Mouse (Mus musculus): ENCODE measurements around the gene Tns2. TPM values are rescaled to one million over a fixed set of nuclear protein-coding genes. Genes with fewer than 3 reads are reported as not detected.
A peak's percentile ranks its signal among the peaks of the same experiment; 100 is the strongest.

Tns2 gene
- polyA plus RNA-seq, 1 experiment from 2014 or later, result 10.5 TPM

DNA sequence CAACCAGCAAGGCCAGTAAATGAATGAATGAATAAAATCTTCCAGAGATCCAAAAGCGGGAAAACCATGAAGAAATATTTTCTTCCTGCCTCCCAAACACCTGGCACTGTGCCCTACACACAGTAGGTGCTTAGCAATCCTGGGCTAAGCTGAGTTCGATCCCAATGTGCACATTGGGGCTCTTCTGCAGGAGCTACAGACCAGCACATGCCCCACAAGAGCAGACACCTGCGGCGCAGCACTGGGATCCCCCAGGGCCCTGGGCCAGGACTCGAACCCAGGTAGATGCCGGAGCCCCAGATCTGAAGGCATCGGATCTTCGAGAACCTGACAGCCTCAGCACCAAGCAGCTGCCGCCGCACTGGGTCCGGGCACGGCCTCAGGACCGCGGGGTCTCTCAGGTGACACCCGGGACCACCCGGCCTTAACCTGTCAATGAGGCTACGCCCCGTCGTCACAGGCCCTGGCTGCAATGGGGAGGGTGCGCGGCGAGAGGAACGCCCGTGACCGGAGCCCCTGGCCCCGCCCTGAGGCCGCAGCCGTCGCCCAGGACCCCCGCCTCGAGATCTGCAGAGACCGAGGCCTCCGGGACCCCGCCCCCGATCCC, 35.4 kb downstream of the Tns2 start:
- peaks cover 23% of the 10 kb centered on the region for H3K4me1 ChIP-seq (replicated peaks)
- peaks cover 25% of the 10 kb centered on the region for H3K36me3 ChIP-seq
- peak overlapping the region; percentile 86 for H3K4me3 ChIP-seq
- ATAC-seq (ENCODE audit: low read depth), result peak; percentile 78
- H3K27ac ChIP-seq (replicated peaks), result peak overlapping the region; percentile 86
- peak overlapping the region; percentile 87 for H3K4me2 ChIP-seq
- peak overlapping the region; percentile 89 for H3K9ac ChIP-seq
- no peaks in the 10 kb centered on the region for H3K9me3 ChIP-seq
- 2% methylated on average over 35 of the region's 35 CpGs for WGBS
- no peaks in the 10 kb centered on the region for H3K27me3 ChIP-seq

DNA sequence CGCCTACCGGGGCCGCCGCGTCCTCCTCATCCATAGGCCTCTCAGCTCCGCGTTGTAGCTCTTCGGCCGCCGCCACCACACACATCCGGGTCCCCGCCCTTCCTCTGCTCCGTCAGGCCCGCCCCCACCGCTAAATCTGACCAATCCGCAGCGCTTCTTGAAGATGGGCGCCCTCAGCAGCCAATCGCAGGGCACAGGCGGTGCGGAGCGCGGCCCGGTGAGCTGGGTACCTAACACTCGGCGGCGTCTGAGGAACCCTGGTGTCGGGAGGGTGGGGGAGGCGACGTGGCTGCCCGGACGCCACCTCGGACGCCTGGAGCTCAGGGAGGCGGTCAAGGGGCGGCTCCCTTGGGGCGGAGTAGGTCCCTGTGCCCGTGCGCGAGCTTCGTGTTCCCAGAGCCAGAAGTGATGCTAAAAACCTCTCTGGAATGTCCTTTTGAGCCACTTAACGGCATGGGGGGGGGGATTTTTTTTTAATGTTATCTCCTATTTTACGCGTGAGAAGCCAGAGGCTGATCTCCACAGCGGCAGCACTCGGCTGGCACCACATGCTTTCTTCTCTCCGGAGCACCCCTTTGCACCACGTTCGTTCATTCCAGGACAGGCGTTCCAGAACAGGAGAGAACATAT, 36.0 kb downstream of the Tns2 start, which contains the start of gene Spryd3:
Gene Spryd3 (minus strand): TSS at position 106 of the 630 bp plus-strand sequence.
- ATAC-seq (ENCODE audit: low read depth), result peak; percentile 99
- WGBS, result under 1% methylated on average over 50 of the region's 50 CpGs

DNA sequence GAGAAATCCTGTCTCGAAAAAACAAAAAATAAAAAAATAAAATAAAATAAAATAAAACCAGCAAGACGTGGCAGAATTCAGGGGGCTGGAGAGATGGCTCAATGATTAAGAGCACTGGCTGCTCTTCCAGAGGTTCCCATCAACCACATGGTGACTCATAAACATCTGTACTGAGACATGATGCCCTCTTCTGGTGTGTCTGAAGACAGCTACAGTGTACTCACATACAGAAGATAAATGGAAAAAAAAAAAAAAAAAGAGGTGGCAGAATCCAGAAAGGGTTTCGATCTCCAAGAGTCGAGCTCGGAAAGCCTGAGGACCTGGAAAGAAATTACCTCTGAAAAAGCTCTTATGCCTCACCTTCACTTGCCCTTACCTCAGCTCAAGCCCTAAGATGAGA, 40.9 kb downstream of the Tns2 start:
- no peak overlapping the region for H3K4me2 ChIP-seq
- H3K27ac ChIP-seq (replicated peaks), result no peak overlapping the region
- H3K36me3 ChIP-seq, result no peaks in the 10 kb centered on the region
- no peak overlapping the region for H3K9ac ChIP-seq
- WGBS, result 89% methylated on average over 5 of the region's 5 CpGs
- no peak overlapping the region for H3K4me3 ChIP-seq
- peaks cover 43% of the 10 kb centered on the region for H3K27me3 ChIP-seq
- peaks cover 17% of the 10 kb centered on the region for H3K4me1 ChIP-seq (replicated peaks)
- no peaks in the 10 kb centered on the region for H3K9me3 ChIP-seq
- no peak for ATAC-seq (ENCODE audit: low read depth)

More for the DNA sequence above, 36.0 kb downstream of the Tns2 start, which contains the start of gene Spryd3:
- Histone ChIP-seq H3K4me1 (replicated peaks) (peaks cover 23% of the 10 kb centered on the region), H3K4me2 (peak within 1 kb of the TSS; percentile 87), H3K4me3 (peak within 1 kb of the TSS; percentile 86), H3K27ac (replicated peaks) (peak within 1 kb of the TSS; percentile 86), H3K9ac (peak within 1 kb of the TSS; percentile 89), H3K9me3 (no peaks in the 10 kb centered on the region), H3K27me3 (no peaks in the 10 kb centered on the region), H3K36me3 (peaks cover 19% of the 10 kb centered on the region)

DNA sequence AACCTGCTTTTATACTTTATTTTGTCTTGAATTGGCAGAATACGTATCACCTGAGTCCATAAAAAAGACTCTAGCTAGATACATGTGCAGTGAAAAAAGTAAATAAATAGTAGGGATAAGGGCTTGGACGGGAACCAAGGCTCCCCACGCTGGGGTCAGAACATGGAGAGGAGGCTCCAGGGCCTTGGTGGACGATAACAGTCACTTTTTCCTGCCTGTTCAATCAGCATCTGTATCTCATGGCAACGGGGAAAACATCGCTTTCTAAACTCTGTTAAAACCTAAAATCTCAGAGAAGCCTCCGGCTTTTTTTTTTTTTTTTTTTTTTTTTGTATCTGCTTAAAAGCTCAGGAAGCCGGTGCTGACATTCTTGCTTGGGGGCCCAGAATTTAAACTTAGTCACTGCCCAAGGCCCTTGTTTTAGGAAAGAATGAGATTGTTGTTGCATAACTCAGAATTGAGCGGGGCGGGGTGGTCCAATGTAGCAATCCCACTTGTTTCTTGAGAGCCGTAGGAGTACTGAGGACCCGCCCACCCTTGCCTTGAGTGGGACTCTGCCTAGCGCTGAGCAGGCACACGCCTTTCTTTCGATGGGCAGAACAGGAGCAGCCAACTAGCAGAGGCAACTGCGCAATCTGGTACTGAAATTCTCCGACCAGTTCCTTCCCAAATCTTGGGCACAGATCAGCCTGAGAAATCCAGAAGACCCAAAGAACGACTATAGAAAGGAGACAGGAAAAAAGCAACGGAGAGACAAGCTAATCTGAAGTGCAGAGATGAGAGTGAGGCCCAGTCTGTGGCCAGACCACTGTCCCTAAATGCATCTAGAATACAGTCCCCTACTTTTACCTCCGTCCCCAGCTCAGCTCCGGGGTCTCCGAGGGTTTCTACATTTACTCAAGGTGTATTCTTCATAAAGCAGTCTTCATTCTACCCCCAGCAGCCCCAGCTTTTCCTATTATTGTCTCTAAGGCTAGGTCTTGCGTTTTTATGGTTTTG, 43.0 kb downstream of the Tns2 start:
- Histone ChIP-seq H3K4me3 (no peak overlapping the region), H3K9me3 (no peaks in the 10 kb centered on the region), H3K4me2 (no peak overlapping the region), H3K27ac (replicated peaks) (no peak overlapping the region), H3K36me3 (no peaks in the 10 kb centered on the region), H3K27me3 (peaks cover 45% of the 10 kb centered on the region), H3K9ac (no peak overlapping the region), H3K4me1 (replicated peaks) (peaks cover 8% of the 10 kb centered on the region)
- 56% methylated on average over 23 of the region's 23 CpGs for WGBS
- ATAC-seq (ENCODE audit: low read depth), result no peak

DNA sequence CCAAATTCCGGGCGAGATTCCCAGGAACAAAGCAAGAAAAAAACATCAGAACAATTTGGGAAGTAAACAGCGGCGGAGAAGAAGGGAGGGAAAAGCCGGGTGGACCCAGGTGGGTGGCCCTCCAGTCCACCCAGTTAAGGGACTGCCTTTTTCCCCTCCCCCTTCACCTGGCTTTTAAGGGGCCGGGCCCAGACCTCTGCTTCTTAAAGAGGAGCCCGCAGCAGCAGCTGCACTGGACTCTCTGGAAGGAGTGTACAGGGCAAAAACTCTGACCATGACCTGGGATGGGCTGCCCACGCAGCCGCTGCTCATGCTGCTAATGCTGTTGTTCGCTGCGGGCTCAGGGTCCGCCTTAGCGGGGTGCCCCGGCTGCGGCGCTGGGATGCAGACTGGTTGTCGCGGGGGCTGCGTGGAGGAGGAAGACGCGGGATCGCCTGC, 44.1 kb downstream of the Tns2 start, which contains the start of gene Igfbp6:
Gene Igfbp6 (plus strand): TSS at position 89 of the 438 bp plus-strand sequence.
- H3K9ac ChIP-seq, result peak within 1 kb of the TSS; percentile 34; the same call in 1 of the 2 replicates

DNA sequence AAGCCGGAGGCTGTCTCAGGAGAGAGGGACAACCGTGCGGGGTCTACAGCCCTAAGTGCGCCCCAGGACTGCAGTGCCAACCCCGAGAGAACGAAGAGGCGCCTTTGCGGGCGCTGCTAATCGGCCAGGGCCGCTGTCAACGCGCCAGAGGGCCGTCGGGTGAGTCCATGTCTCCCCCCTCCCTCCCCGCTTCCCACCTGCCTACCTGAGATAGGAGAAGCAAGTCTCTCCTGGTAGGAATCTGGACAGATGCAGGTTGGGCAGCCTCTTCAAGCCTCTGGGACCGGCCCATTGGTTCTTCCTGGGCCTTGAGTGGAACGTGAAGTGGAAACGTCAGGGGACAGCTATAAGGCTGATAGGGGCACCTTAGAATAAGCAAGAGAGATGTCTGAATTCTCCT, 44.5 kb downstream of the Tns2 start:
- H3K4me2 ChIP-seq, result peak overlapping the region; percentile 37
- peaks cover 45% of the 10 kb centered on the region for H3K27me3 ChIP-seq
- H3K4me3 ChIP-seq, result no peak overlapping the region
- H3K4me1 ChIP-seq (replicated peaks), result peaks cover 8% of the 10 kb centered on the region
- no peak overlapping the region for H3K27ac ChIP-seq (replicated peaks)
- H3K36me3 ChIP-seq, result no peaks in the 10 kb centered on the region
- peak overlapping the region; percentile 34; the same call in 1 of the 2 replicates for H3K9ac ChIP-seq
- no peak for ATAC-seq (ENCODE audit: low read depth)
- no peaks in the 10 kb centered on the region for H3K9me3 ChIP-seq
- WGBS, result 11% methylated on average over 19 of the region's 19 CpGs

More for the DNA sequence above, 44.1 kb downstream of the Tns2 start, which contains the start of gene Igfbp6:
- ATAC-seq (ENCODE audit: low read depth), result no peak
- H3K27ac ChIP-seq (replicated peaks), result no peak within 1 kb of the TSS
- H3K4me3 ChIP-seq, result no peak within 1 kb of the TSS
- peaks cover 8% of the 10 kb centered on the region for H3K4me1 ChIP-seq (replicated peaks)
- peak within 1 kb of the TSS; percentile 37 for H3K4me2 ChIP-seq
- no peaks in the 10 kb centered on the region for H3K9me3 ChIP-seq
- 4% methylated on average over 22 of the region's 22 CpGs for WGBS
- H3K36me3 ChIP-seq, result no peaks in the 10 kb centered on the region
- H3K27me3 ChIP-seq, result peaks cover 45% of the 10 kb centered on the region

DNA sequence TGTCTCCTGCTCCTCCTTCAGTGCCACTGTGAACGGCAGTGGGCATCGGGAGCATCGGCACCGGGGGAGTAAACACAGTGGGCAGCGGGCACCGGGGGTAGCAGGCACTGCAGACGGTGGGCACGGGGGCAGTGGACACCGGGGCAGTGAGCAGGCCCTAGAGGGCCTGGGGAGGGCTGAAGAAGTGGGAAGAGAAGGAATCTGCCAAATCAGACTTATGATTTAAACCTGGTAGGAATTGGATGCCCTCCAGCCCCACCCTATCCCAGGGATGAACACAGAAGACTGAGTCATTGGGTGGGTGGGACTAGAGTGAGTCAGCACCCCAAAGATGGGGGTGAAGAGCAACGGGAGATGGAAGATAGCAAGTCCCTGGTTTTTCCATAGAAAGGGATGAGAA, 45.1 kb downstream of the Tns2 start:
- H3K4me2 ChIP-seq, result no peak overlapping the region
- H3K27ac ChIP-seq (replicated peaks), result no peak overlapping the region
- 90% methylated on average over 10 of the region's 10 CpGs for WGBS
- peaks cover 45% of the 10 kb centered on the region for H3K27me3 ChIP-seq
- H3K9me3 ChIP-seq, result no peaks in the 10 kb centered on the region
- peaks cover 8% of the 10 kb centered on the region for H3K4me1 ChIP-seq (replicated peaks)
- no peaks in the 10 kb centered on the region for H3K36me3 ChIP-seq
- no peak for ATAC-seq (ENCODE audit: low read depth)
- no peak overlapping the region for H3K4me3 ChIP-seq
- H3K9ac ChIP-seq, result no peak overlapping the region

DNA sequence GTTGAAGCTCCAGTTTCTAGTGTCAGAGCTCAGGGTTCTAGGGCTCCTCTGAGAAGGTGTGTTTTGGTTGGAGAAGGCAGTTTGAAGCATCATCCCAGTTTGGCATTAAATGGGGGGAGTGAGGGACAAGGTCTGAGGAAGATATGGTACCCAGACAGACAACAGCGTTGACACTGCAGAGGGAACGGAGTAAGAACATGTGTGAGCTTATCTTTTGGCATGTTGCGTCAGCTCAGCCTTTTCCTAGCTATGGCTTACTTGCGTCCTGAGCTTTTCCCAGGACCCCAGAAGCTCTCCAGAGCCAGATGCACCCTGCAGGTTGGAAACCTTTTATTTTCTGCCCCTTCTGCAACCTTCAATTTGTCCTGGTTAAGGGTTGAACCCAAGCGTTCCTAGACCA, 45.9 kb downstream of the Tns2 start:
- Histone ChIP-seq H3K9me3 (no peaks in the 10 kb centered on the region), H3K9ac (no peak overlapping the region), H3K27me3 (peaks cover 45% of the 10 kb centered on the region), H3K4me3 (no peak overlapping the region), H3K27ac (replicated peaks) (no peak overlapping the region), H3K36me3 (no peaks in the 10 kb centered on the region), H3K4me2 (no peak overlapping the region), H3K4me1 (replicated peaks) (peaks cover 8% of the 10 kb centered on the region)
- no peak for ATAC-seq (ENCODE audit: low read depth)
- 88% methylated on average over 5 of the region's 5 CpGs for WGBS

DNA sequence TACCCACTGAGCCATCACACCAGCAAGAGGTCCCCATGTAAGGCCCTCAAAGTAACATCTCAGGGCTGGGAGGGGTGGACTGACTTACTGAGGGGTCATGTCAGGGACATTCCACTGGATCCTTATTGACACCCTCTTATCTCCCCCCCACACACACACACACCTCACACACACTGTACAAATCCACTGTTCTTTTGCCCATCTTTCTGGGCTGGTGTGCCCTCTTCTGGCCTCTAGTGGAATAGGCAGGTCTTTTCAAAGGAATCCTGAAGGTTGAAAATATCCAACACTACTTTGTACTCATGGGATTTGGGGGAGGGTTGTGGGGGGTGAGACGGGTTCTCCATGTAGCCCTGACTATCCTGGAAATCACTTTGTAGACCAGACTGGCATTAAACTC, 46.7 kb downstream of the Tns2 start:
- ATAC-seq (ENCODE audit: low read depth), result no peak
- no peak overlapping the region for H3K27ac ChIP-seq (replicated peaks)
- 11% methylated on average over 1 of the region's 1 CpGs for WGBS

DNA sequence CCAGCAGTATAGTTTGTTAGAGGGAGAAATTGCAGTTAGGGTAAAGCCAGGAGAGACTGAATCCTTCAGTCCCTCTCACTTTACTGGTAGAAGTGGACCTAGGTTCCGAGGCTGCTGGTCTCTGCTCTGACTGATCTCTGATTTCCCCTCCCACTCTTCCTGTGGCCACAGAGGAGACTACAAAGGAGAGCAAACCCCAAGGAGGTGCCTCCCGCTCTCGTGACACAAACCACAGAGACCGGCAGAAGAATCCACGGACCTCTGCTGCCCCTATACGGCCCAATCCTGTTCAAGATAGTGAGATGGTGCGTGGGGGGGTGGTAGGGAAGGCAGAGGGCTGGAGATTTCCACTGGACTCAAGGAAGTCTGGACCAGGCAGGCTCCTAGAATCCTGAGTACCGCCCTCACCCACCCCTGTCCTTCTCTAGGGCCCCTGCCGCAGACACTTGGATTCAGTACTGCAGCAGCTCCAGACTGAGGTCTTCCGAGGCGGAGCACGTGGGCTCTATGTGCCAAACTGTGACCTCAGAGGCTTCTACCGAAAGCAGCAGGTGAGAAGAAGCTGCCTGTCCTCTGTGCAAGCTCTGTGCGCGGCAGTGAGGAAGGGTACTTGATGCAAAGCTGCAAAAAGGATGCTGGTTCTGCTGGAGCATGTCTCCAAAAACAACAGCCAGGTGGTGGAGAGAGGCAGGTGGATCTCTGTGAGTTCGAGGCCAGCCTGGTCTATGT, 47.6 kb downstream of the Tns2 start:
- Histone ChIP-seq H3K4me3 (no peak overlapping the region), H3K4me2 (no peak overlapping the region), H3K9ac (no peak overlapping the region), H3K4me1 (replicated peaks) (peaks cover 11% of the 10 kb centered on the region), H3K27ac (replicated peaks) (no peak overlapping the region), H3K27me3 (peaks cover 35% of the 10 kb centered on the region), H3K9me3 (no peaks in the 10 kb centered on the region), H3K36me3 (no peaks in the 10 kb centered on the region)
- WGBS, result 69% methylated on average over 16 of the region's 16 CpGs
- ATAC-seq (ENCODE audit: low read depth), result no peak

More for the DNA sequence above, 46.7 kb downstream of the Tns2 start:
- Histone ChIP-seq H3K9ac (no peak overlapping the region), H3K36me3 (no peaks in the 10 kb centered on the region), H3K4me2 (no peak overlapping the region), H3K9me3 (no peaks in the 10 kb centered on the region), H3K4me3 (no peak overlapping the region), H3K27me3 (peaks cover 42% of the 10 kb centered on the region), H3K4me1 (replicated peaks) (peaks cover 8% of the 10 kb centered on the region)

DNA sequence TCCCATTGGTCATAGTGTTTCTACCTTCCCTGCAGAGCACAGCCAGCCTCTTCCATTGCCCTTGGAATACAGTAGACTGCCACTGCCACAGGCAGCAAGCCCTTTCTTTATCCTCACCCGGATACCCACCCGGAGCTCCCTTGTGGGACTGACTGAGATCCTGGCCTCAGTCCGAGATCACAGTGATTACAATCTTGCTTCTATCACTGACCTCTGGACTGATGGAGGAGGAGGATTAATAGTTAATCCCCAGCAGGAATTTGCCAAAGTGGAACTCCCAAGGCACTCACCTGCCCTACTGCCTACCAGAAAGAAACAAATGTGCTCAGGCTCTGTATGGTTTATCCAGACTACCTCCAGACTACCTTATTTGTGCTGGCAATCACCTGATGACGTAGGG, 49.3 kb downstream of the Tns2 start:
- no peak overlapping the region for H3K27ac ChIP-seq (replicated peaks)
- WGBS, result 86% methylated on average over 4 of the region's 4 CpGs
- H3K36me3 ChIP-seq, result no peaks in the 10 kb centered on the region
- no peak overlapping the region for H3K4me3 ChIP-seq
- no peak for ATAC-seq (ENCODE audit: low read depth)
- H3K27me3 ChIP-seq, result peaks cover 18% of the 10 kb centered on the region
- peaks cover 10% of the 10 kb centered on the region for H3K4me1 ChIP-seq (replicated peaks)
- H3K9ac ChIP-seq, result no peak overlapping the region
- no peak overlapping the region for H3K4me2 ChIP-seq
- no peaks in the 10 kb centered on the region for H3K9me3 ChIP-seq

Measured in neural tube, embryonic 13.5 days (tissue).